Mouse (Mus musculus): Measurements from ENCODE around the gene Abhd12.

DNA sequence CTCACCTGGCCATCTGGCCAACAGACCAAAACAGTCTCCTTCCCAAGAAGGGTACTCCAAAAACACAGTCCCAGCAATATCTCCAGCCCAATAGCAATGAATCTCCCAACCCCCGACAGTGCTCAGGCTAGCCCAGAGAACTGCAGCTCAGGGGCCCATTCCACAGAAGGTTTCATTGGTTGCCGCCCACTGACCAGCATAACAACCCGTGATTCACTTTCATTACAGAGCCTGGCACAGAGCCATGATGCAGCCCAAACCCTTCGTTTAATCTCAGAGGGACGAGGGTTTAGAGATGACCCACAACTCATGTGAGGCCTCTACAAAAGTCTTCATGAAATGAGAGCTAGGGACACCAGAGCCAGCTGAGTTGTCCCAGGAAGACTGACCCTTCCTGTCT, 44.2 kb upstream of the Abhd12 start:
- TF ChIP-seq CTCF (IDR thresholded peaks at IDR 0.05; ENCODE audit: low read depth, low read length) (no peak), GATA1 (IDR thresholded peaks at IDR 0.05; ENCODE audit: borderline replicate concordance, low read length) (no peak), TAL1 (conservative IDR thresholded peaks at IDR 0.05; ENCODE audit: low read depth, low read length) (no peak)
